Mouse (Mus musculus) liver, embryonic 12.5 days (tissue): ENCODE data around the gene Akr1b8. TPM values are rescaled to one million over a fixed set of nuclear protein-coding genes. Genes with fewer than 3 reads are reported as not detected.
"Not testable (repeated sequence)": the region's sequence is repeated elsewhere in the genome, so short reads cannot be mapped to it uniquely, and the experiment has no call there.

Experiments
- ATAC-seq: fragments of 200-750 bp; cut with Nextera tagmentation; 2 replicates; pipeline ENCODE4 v1.8.0; 2017; ENCODE audit warnings: moderate number of reproducible peaks, mild to moderate bottlenecking, moderate library complexity
- H3K27ac ChIP-seq: fragments of 300-500 bp; sonication (generic); 2 replicates; pipeline ENCODE4 v1.5.1; 2016; ENCODE audit warnings: mild to moderate bottlenecking
- H3K27me3 ChIP-seq: fragments of 300-500 bp; sonication (generic); replicated peaks from 2 replicates; pipeline ENCODE4 v1.6.1; 2016; ENCODE audit warnings: mild to moderate bottlenecking, moderate library complexity
- H3K36me3 ChIP-seq: fragments of 300-500 bp; sonication (generic); 2 replicates; pipeline ENCODE4 v1.6.1; 2016; ENCODE audit warnings: mild to moderate bottlenecking, moderate library complexity
- H3K4me1 ChIP-seq: fragments of 300-500 bp; sonication (generic); 2 replicates; pipeline ENCODE4 v1.6.1; 2016
- H3K4me2 ChIP-seq: fragments of 300-500 bp; sonication (generic); 2 replicates; pipeline ENCODE4 v1.6.1; 2016; ENCODE audit warnings: mild to moderate bottlenecking, moderate library complexity
- H3K4me3 ChIP-seq: fragments of 300-500 bp; sonication (generic); 2 replicates; pipeline ENCODE4 v1.5.1; 2016; ENCODE audit warnings: mild to moderate bottlenecking, moderate library complexity
- H3K9ac ChIP-seq: fragments of 300-500 bp; sonication (generic); 2 replicates; pipeline ENCODE4 v1.6.1; 2016; ENCODE audit warnings: mild to moderate bottlenecking, moderate library complexity
- H3K9me3 ChIP-seq: fragments of 300-500 bp; sonication (generic); replicated peaks from 2 replicates; pipeline ENCODE4 v1.6.1; 2016; ENCODE audit warnings: mild to moderate bottlenecking, moderate library complexity
- WGBS: fragments of 180-500 bp; shearing (Covaris S2); methylation state at CpG from one replicate; pipeline ENCODE4 v1.1.7; 2016; ENCODE audit not compliant: insufficient replicate concordance; 5-methylcytosine and 5-hydroxymethylcytosine counted together
- polyA plus RNA-seq: library from polyadenylated mRNA; unstranded; fragments of >200 nt; fragmentation: Nextera tagmentation; extraction: Ambion mirVana; gene quantifications from 2 replicates; pipeline ENCODE4 v1.2.1, GENCODE M21; 2016

Akr1b8 gene
- polyA plus RNA-seq, 1 experiment from 2014 or later, result 8.3 TPM

GRCm38 (mm10) chr6:34331379-34331778 lies 22.5 kb upstream of the Akr1b8 start:
- Histone ChIP-seq H3K27me3 (no peaks in the 10 kb centered on the region), H3K4me1 (no peaks in the 10 kb centered on the region), H3K9me3 (no peaks in the 10 kb centered on the region), H3K4me3 (no peak overlapping the region), H3K27ac (no peak overlapping the region), H3K9ac (no peak overlapping the region), H3K4me2 (no peak overlapping the region), H3K36me3 (no peaks in the 10 kb centered on the region)
- 31% methylated on average over 5 of the region's 5 CpGs for WGBS
- ATAC-seq, result no peak

GRCm38 (mm10) chr6:34331804-34332203 lies 22.1 kb upstream of the Akr1b8 start:
- not testable (repeated sequence) for H3K27ac ChIP-seq, H3K9me3 ChIP-seq, H3K27me3 ChIP-seq, H3K4me3 ChIP-seq, H3K4me1 ChIP-seq, H3K9ac ChIP-seq, H3K36me3 ChIP-seq, H3K4me2 ChIP-seq, ATAC-seq
- 75% methylated on average over 12 of the region's 12 CpGs for WGBS

GRCm38 (mm10) chr6:34334673-34335072 lies 19.2 kb upstream of the Akr1b8 start:
- no peak for ATAC-seq
- Histone ChIP-seq H3K4me1 (no peaks in the 10 kb centered on the region), H3K27me3 (no peaks in the 10 kb centered on the region), H3K36me3 (no peaks in the 10 kb centered on the region), H3K9me3 (no peaks in the 10 kb centered on the region), H3K27ac (no peak overlapping the region), H3K4me2 (no peak overlapping the region), H3K4me3 (no peak overlapping the region), H3K9ac (no peak overlapping the region)
- 63% methylated on average over 5 of the region's 5 CpGs for WGBS

GRCm38 (mm10) chr6:34337799-34338198 lies 16.1 kb upstream of the Akr1b8 start:
- H3K27ac ChIP-seq, result no peak overlapping the region
- no peaks in the 10 kb centered on the region for H3K27me3 ChIP-seq
- H3K4me2 ChIP-seq, result no peak overlapping the region
- no peak for ATAC-seq
- no peak overlapping the region for H3K4me3 ChIP-seq
- H3K9ac ChIP-seq, result no peak overlapping the region
- H3K36me3 ChIP-seq, result no peaks in the 10 kb centered on the region
- no peaks in the 10 kb centered on the region for H3K9me3 ChIP-seq
- no peaks in the 10 kb centered on the region for H3K4me1 ChIP-seq
- WGBS, result 56% methylated on average over 2 of the region's 2 CpGs

- no peaks in the 10 kb centered on the region for H3K36me3 ChIP-seq
- H3K4me1 ChIP-seq, result no peaks in the 10 kb centered on the region
- no peak overlapping the region for H3K4me2 ChIP-seq
- ATAC-seq, result no peak
- WGBS, result 78% methylated on average over 4 of the region's 4 CpGs
- H3K27me3 ChIP-seq, result 0 out of 2 replicates have a peak, but pooled peaks cover 9% of the 10 kb centered on the region
- no peaks in the 10 kb centered on the region for H3K9me3 ChIP-seq
- no peak overlapping the region for H3K4me3 ChIP-seq
- no peak overlapping the region for H3K27ac ChIP-seq
- no peak overlapping the region for H3K9ac ChIP-seq
These were observed 11.9 kb upstream of the Akr1b8 start for GRCm38 (mm10) chr6:34341991-34342390.

GRCm38 (mm10) chr6:34342476-34342875 lies 11.4 kb upstream of the Akr1b8 start:
- Histone ChIP-seq H3K27me3 (0 out of 2 replicates have a peak, but pooled peaks cover 9% of the 10 kb centered on the region), H3K4me2 (no peak overlapping the region), H3K4me3 (no peak overlapping the region), H3K9me3 (no peaks in the 10 kb centered on the region), H3K36me3 (no peaks in the 10 kb centered on the region), H3K9ac (no peak overlapping the region), H3K27ac (no peak overlapping the region), H3K4me1 (no peaks in the 10 kb centered on the region)
- WGBS, result 69% methylated on average over 2 of the region's 2 CpGs
- ATAC-seq, result no peak

- no peaks in the 10 kb centered on the region for H3K9me3 ChIP-seq
- H3K4me3 ChIP-seq, result no peak overlapping the region
- no peak overlapping the region for H3K4me2 ChIP-seq
- no peak overlapping the region for H3K9ac ChIP-seq
- 71% methylated on average over 6 of the region's 6 CpGs for WGBS
- no peaks in the 10 kb centered on the region for H3K36me3 ChIP-seq
- no peak for ATAC-seq
- H3K4me1 ChIP-seq, result no peaks in the 10 kb centered on the region
- no peak overlapping the region for H3K27ac ChIP-seq
- H3K27me3 ChIP-seq, result 0 out of 2 replicates have a peak, but pooled peaks cover 9% of the 10 kb centered on the region
These were observed 10.5 kb upstream of the Akr1b8 start for GRCm38 (mm10) chr6:34343426-34343825.

GRCm38 (mm10) chr6:34344135-34344850 lies 9.6 kb upstream of the Akr1b8 start:
- H3K9me3 ChIP-seq, result no peaks in the 10 kb centered on the region
- no peaks in the 10 kb centered on the region for H3K4me1 ChIP-seq
- no peaks in the 10 kb centered on the region for H3K36me3 ChIP-seq
- ATAC-seq, result no peak
- H3K27me3 ChIP-seq, result 0 out of 2 replicates have a peak, but pooled peaks cover 9% of the 10 kb centered on the region
- H3K4me2 ChIP-seq, result no peak overlapping the region
- no peak overlapping the region for H3K27ac ChIP-seq
- WGBS, result 48% methylated on average over 10 of the region's 10 CpGs
- H3K4me3 ChIP-seq, result no peak overlapping the region
- no peak overlapping the region for H3K9ac ChIP-seq

- 18% methylated on average over 9 of the region's 9 CpGs for WGBS
- H3K36me3 ChIP-seq, result no peaks in the 10 kb centered on the region
- 0 out of 2 replicates have a peak, but pooled peaks cover 9% of the 10 kb centered on the region for H3K27me3 ChIP-seq
- no peak overlapping the region for H3K4me2 ChIP-seq
- no peak overlapping the region for H3K4me3 ChIP-seq
- no peaks in the 10 kb centered on the region for H3K4me1 ChIP-seq
- ATAC-seq, result no peak
- H3K27ac ChIP-seq, result no peak overlapping the region
- H3K9ac ChIP-seq, result no peak overlapping the region
- no peaks in the 10 kb centered on the region for H3K9me3 ChIP-seq
These were observed 9.0 kb upstream of the Akr1b8 start for GRCm38 (mm10) chr6:34344935-34345334.

GRCm38 (mm10) chr6:34346096-34346898 lies 7.6 kb upstream of the Akr1b8 start:
- no peak overlapping the region for H3K27ac ChIP-seq
- 0 out of 2 replicates have a peak, but pooled peaks cover 9% of the 10 kb centered on the region for H3K27me3 ChIP-seq
- H3K9ac ChIP-seq, result no peak overlapping the region
- no peaks in the 10 kb centered on the region for H3K36me3 ChIP-seq
- no peak overlapping the region for H3K4me2 ChIP-seq
- H3K4me3 ChIP-seq, result no peak overlapping the region
- 45% methylated on average over 14 of the region's 14 CpGs for WGBS
- H3K4me1 ChIP-seq, result no peaks in the 10 kb centered on the region
- H3K9me3 ChIP-seq, result no peaks in the 10 kb centered on the region
- ATAC-seq, result no peak

- Histone ChIP-seq H3K4me2 (no peak overlapping the region), H3K4me3 (no peak overlapping the region), H3K36me3 (no peaks in the 10 kb centered on the region), H3K9me3 (no peaks in the 10 kb centered on the region), H3K4me1 (peaks cover 13% of the 10 kb centered on the region), H3K27ac (no peak overlapping the region), H3K27me3 (0 out of 2 replicates have a peak, but pooled peaks cover 3% of the 10 kb centered on the region), H3K9ac (no peak overlapping the region)
- ATAC-seq, result no peak
- 68% methylated on average over 12 of the region's 12 CpGs for WGBS
These were observed 3.8 kb upstream of the Akr1b8 start for GRCm38 (mm10) chr6:34350037-34350699.

- H3K27ac ChIP-seq, ATAC-seq: not testable (repeated sequence)
- WGBS, result 38% methylated on average over 10 of the region's 10 CpGs
These were observed 2.4 kb upstream of the Akr1b8 start for GRCm38 (mm10) chr6:34351481-34351880.

More at GRCm38 (mm10) chr6:34351481-34351880, 2.4 kb upstream of the Akr1b8 start:
- H3K4me2 ChIP-seq, H3K9me3 ChIP-seq, H3K9ac ChIP-seq, H3K36me3 ChIP-seq, H3K27me3 ChIP-seq, H3K4me3 ChIP-seq: not testable (repeated sequence)
- peaks cover 16% of the 10 kb centered on the region for H3K4me1 ChIP-seq
